Mouse (Mus musculus) embryo, embryonic 11 days (tissue): ENCODE data around the gene Gstcd.

Experiments
- DNase-seq: peaks from one replicate; pipeline ENCODE4 v3.0.0-alpha.2; 2015

The Gstcd gene

GRCm38 (mm10) chr3:132940181-132940990 is 151.4 kb downstream of the Gstcd start:
- DNase-seq: no peak

GRCm38 (mm10) chr3:132939006-132939405 is 152.8 kb downstream of the Gstcd start:
- DNase-seq: no peak

- DNase-seq: no peak
These were observed 157.2 kb downstream of the Gstcd start for GRCm38 (mm10) chr3:132934649-132935048.
